Mouse (Mus musculus) forebrain, embryonic 11.5 days (tissue): ENCODE data around the gene Tert. TPM values are rescaled to one million over a fixed set of nuclear protein-coding genes. Genes with fewer than 3 reads are reported as not detected.

ENCODE experiments used
- ATAC-seq: fragments of 200-750 bp; cut with Nextera tagmentation; replicated peaks from 2 replicates; pipeline ENCODE4 v1.8.0; 2017; ENCODE audit warnings: moderate TSS enrichment; ENCODE audit not compliant: low FRiP score
- DNase-seq: peaks from one replicate; pipeline ENCODE4 v3.0.0-alpha.2; 2017; ENCODE audit warnings: low spot score
- H3K27ac ChIP-seq: fragments of 300-500 bp; sonication (generic); 2 replicates; pipeline ENCODE4 v1.5.1; 2014; ENCODE audit warnings: low read depth, low read length
- H3K27me3 ChIP-seq: fragments of 300-500 bp; sonication (generic); 2 replicates; pipeline ENCODE4 v1.6.1; 2014; ENCODE audit warnings: mild to moderate bottlenecking, low read length, mixed read lengths; ENCODE audit not compliant: control insufficient read depth, insufficient read depth
- H3K36me3 ChIP-seq: fragments of 300-500 bp; sonication (generic); 2 replicates; pipeline ENCODE4 v1.6.1; 2014; ENCODE audit warnings: mild to moderate bottlenecking, low read length, moderate library complexity, mixed read lengths; ENCODE audit not compliant: control insufficient read depth, insufficient read depth
- H3K4me1 ChIP-seq: fragments of 300-500 bp; sonication (generic); replicated peaks from 2 replicates; pipeline ENCODE4 v1.6.1; 2014; ENCODE audit warnings: low read length, mixed read lengths; ENCODE audit not compliant: control insufficient read depth, insufficient read depth
- H3K4me2 ChIP-seq: fragments of 300-500 bp; sonication (generic); 2 replicates; pipeline ENCODE4 v1.6.1; 2014; ENCODE audit warnings: low read depth, mild to moderate bottlenecking, low read length, moderate library complexity, mixed read lengths; ENCODE audit not compliant: severe bottlenecking
- H3K4me3 ChIP-seq: fragments of 300-500 bp; sonication (generic); 2 replicates; pipeline ENCODE4 v1.5.1; 2014; ENCODE audit warnings: low read depth, low read length
- H3K9ac ChIP-seq: fragments of 300-500 bp; sonication (generic); 2 replicates; pipeline ENCODE4 v1.6.1; 2014; ENCODE audit warnings: low read length
- H3K9me3 ChIP-seq: fragments of 300-500 bp; sonication (generic); 2 replicates; pipeline ENCODE4 v1.6.1; 2016; ENCODE audit warnings: low read length, mixed read lengths; ENCODE audit not compliant: control insufficient read depth
- WGBS: fragments of 180-500 bp; shearing (Covaris S2); extraction: QIAGEN DNeasy Blood & Tissue Kit; methylation state at CpG from one replicate; pipeline ENCODE4 v1.1.7; 2014; 5-methylcytosine and 5-hydroxymethylcytosine counted together
- polyA plus RNA-seq: library from polyadenylated mRNA; unstranded; fragments of >200 nt; fragmentation: Nextera tagmentation; extraction: Ambion mirVana; gene quantifications from 2 replicates; pipeline ENCODE4 v1.2.1, GENCODE M21; 2014

The Tert gene
- polyA plus RNA-seq, 1 experiment from 2014 or later: 7.1 TPM

- Histone ChIP-seq H3K36me3 (no peaks in the 10 kb centered on the region; the same call in 1 of the 2 replicates), H3K9me3 (no peaks in the 10 kb centered on the region), H3K4me3 (peak overlapping the region; percentile 65), H3K27ac (no peak overlapping the region), H3K4me1 (peaks cover 11% of the 10 kb centered on the region; the same call in 1 of the 2 replicates), H3K4me2 (peak overlapping the region; percentile 98), H3K9ac (peak overlapping the region; percentile 86), H3K27me3 (no peaks in the 10 kb centered on the region)
- DNase-seq (no peak), ATAC-seq (peak; percentile 77)
- 4% methylated on average over 32 of the region's 39 CpGs for WGBS
Measured at GRCm38 (mm10) chr13:73604156-73604957, 22.4 kb upstream of the Tert start.

GRCm38 (mm10) chr13:73618406-73618805 is 8.3 kb upstream of the Tert start:
- ATAC-seq (no peak), DNase-seq (no peak)
- no peak overlapping the region for H3K4me3 ChIP-seq
- no peaks in the 10 kb centered on the region for H3K9me3 ChIP-seq
- H3K9ac ChIP-seq: no peak overlapping the region
- H3K4me1 ChIP-seq: no peaks in the 10 kb centered on the region
- H3K36me3 ChIP-seq: peaks cover 6% of the 10 kb centered on the region; the same call in 1 of the 2 replicates
- WGBS: 96% methylated on average over 5 of the region's 5 CpGs
- no peaks in the 10 kb centered on the region for H3K27me3 ChIP-seq
- H3K4me2 ChIP-seq: no peak overlapping the region
- H3K27ac ChIP-seq: no peak overlapping the region

DNA sequence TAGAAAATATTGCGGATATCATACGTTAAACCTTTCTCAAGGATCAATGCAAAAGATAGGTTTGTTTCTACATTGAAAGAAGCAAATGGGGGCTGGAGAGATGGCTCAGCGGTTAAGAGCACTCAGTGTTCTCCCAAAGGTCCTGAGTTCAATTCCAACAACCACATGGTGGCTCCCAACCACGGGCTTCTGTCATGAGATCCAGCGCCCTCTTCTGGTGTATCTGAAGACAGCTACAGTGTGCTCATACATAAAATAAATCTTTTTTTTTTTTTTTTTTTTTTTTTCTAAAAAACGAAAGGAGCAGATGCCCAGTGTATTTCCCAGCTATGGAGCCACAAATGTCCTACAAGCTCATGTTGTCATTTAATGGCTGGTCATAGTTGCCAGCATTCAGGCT is 6.1 kb upstream of the Tert start:
- no peak overlapping the region for H3K4me3 ChIP-seq
- WGBS: 77% methylated on average over 6 of the region's 6 CpGs
- DNase-seq (no peak), ATAC-seq (no peak)
- peaks cover 6% of the 10 kb centered on the region; the same call in 1 of the 2 replicates for H3K36me3 ChIP-seq
- H3K27me3 ChIP-seq: no peaks in the 10 kb centered on the region; the same call in 1 of the 2 replicates
- H3K4me1 ChIP-seq: no peaks in the 10 kb centered on the region
- no peaks in the 10 kb centered on the region for H3K9me3 ChIP-seq
- no peak overlapping the region for H3K27ac ChIP-seq
- H3K4me2 ChIP-seq: no peak overlapping the region
- no peak overlapping the region for H3K9ac ChIP-seq

DNA sequence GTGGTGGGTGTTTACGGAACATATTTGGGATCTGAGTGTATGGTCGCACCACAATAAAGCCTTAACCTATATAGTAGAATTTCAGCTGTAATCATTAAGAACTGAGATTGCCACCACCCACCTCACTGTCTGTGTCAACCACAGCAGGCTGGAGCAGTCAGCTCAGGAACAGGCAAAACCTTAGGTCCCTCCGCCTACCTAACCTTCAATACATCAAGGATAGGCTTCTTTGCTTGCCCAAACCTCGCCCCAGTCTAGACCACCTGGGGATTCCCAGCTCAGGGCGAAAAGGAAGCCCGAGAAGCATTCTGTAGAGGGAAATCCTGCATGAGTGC is 334 bp upstream of the Tert start:
- Histone ChIP-seq H3K36me3 (no peaks in the 10 kb centered on the region; the same call in 1 of the 2 replicates), H3K9ac (peak overlapping the region; percentile 76), H3K27me3 (peaks cover 2% of the 10 kb centered on the region; the same call in 1 of the 2 replicates), H3K4me3 (peak overlapping the region; percentile 54), H3K4me2 (peak overlapping the region; percentile 91), H3K27ac (no peak overlapping the region), H3K4me1 (0 out of 2 replicates have a peak, but pooled peaks cover 2% of the 10 kb centered on the region), H3K9me3 (no peaks in the 10 kb centered on the region)
- WGBS: 43% methylated on average over 6 of the region's 6 CpGs
- DNase-seq (no peak), ATAC-seq (no peak)

DNA sequence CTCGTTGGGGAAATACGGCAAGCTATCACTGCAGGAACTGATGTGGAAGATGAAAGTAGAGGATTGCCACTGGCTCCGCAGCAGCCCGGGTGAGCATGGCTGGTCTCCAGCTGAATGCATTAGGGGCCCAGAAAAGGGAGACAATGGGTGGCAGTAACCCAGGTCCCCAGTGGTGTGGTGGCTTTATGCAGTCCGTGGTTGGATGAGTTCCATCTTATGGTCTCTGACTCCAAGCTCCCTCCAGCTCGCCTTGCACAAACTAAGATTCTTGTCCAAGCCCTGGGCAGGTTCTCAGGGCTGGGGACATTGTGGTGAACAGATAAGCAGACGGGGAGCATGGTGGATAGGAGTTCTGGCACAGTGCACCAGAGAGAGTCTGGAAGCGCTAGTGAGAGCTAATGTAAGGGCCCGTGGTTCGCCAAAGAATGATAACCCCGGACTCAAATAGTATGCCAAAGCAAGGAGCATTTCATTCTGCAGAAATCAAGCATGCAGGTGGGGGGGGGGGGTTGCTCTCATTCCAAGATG is 1.9 kb downstream of the Tert start:
- ATAC-seq: no peak
- 89% methylated on average over 11 of the region's 11 CpGs for WGBS
- Histone ChIP-seq H3K27me3 (peaks cover 2% of the 10 kb centered on the region; the same call in 1 of the 2 replicates), H3K4me1 (0 out of 2 replicates have a peak, but pooled peaks cover 2% of the 10 kb centered on the region), H3K9ac (no peak overlapping the region), H3K27ac (no peak overlapping the region), H3K9me3 (no peaks in the 10 kb centered on the region), H3K4me3 (no peak overlapping the region), H3K36me3 (no peaks in the 10 kb centered on the region; the same call in 1 of the 2 replicates), H3K4me2 (no peak overlapping the region)
- no peak for DNase-seq

DNA sequence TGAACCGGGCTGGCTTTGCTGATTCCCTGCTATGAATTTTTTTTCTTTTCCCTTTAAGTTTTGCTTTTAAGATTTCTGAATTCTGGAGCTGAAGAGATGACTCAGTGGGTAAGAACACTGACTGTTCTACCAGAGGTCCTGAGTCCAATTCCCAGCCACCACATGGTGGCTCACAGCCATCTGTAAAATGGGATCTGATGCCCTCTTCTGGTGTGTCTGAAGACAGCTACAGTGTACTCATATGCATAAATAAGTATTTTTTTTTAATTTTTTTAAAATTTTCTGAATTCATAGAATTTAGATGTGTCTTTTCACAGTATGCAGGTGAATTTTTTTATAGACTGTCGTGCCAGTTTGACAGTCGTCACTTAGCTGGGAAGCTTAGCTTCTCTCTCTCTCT is 5.1 kb downstream of the Tert start:
- Histone ChIP-seq H3K4me1 (0 out of 2 replicates have a peak, but pooled peaks cover 2% of the 10 kb centered on the region), H3K9me3 (no peaks in the 10 kb centered on the region), H3K4me3 (no peak overlapping the region), H3K4me2 (no peak overlapping the region), H3K36me3 (no peaks in the 10 kb centered on the region; the same call in 1 of the 2 replicates), H3K27ac (no peak overlapping the region), H3K27me3 (no peaks in the 10 kb centered on the region), H3K9ac (no peak overlapping the region)
- ATAC-seq (no peak), DNase-seq (no peak)
- 98% methylated on average over 3 of the region's 3 CpGs for WGBS

- H3K4me1 ChIP-seq: no peaks in the 10 kb centered on the region
- DNase-seq: no peak
- 87% methylated on average over 5 of the region's 6 CpGs for WGBS
- H3K4me3 ChIP-seq: no peak overlapping the region
- H3K27ac ChIP-seq: no peak overlapping the region
- no peak for ATAC-seq
- no peaks in the 10 kb centered on the region for H3K27me3 ChIP-seq
- H3K9ac ChIP-seq: no peak overlapping the region
- no peaks in the 10 kb centered on the region for H3K9me3 ChIP-seq
- no peaks in the 10 kb centered on the region for H3K36me3 ChIP-seq
- no peak overlapping the region for H3K4me2 ChIP-seq
Measured at GRCm38 (mm10) chr13:73637826-73638225, 11.1 kb downstream of the Tert start.

DNA sequence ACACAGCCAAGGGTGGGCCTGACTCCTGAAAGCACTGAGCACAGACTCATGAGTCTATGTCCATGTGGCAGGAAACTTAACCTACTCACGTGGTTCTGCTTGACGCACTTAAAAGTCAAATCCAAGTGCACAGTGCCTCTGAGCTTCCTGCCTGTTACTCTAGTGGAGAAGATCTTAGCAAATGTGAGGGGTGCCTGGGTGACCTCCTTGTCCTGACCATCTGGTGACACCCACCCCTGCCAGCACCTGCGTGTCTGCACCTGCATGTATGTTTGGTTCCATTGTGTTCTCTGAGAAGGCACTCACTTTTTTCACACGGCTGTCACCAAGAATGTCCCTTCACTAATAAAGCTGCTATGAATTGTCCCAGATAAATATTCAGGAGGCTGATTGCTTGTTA is 14.6 kb downstream of the Tert start:
- DNase-seq: no peak
- Histone ChIP-seq H3K4me3 (no peak overlapping the region), H3K4me2 (no peak overlapping the region), H3K36me3 (no peaks in the 10 kb centered on the region), H3K9ac (no peak overlapping the region), H3K9me3 (no peaks in the 10 kb centered on the region), H3K27me3 (no peaks in the 10 kb centered on the region), H3K27ac (no peak overlapping the region), H3K4me1 (no peaks in the 10 kb centered on the region)
- WGBS: 91% methylated on average over 4 of the region's 4 CpGs
- no peak for ATAC-seq
